Mouse (Mus musculus): ENCODE measurements around the gene Synj1. TPM values are rescaled to one million over a fixed set of nuclear protein-coding genes. Genes with fewer than 3 reads are reported as not detected.

Gene Synj1
- polyA plus RNA-seq, 1 experiment from 2014 or later = 15.5 TPM

- no peak for ATAC-seq (ENCODE audit: low FRiP score, low TSS enrichment)
- H3K4me2 ChIP-seq (replicated peaks; ENCODE audit: low read depth, low read length) = no peak overlapping the region
- H3K9me3 ChIP-seq (ENCODE audit: control insufficient read depth, low read length) = no peaks in the 10 kb centered on the region
- no peak overlapping the region for H3K9ac ChIP-seq (ENCODE audit: low read depth, low read length)
- no peaks in the 10 kb centered on the region for H3K4me1 ChIP-seq (ENCODE audit: control insufficient read depth, insufficient read depth, low read length)
- 88% methylated on average over 10 of the region's 10 CpGs for WGBS
- H3K36me3 ChIP-seq (ENCODE audit: control insufficient read depth, insufficient read depth, low read length) = peaks cover 22% of the 10 kb centered on the region
- no peaks in the 10 kb centered on the region for H3K27me3 ChIP-seq (ENCODE audit: control insufficient read depth, insufficient read depth, low read length)
- no peak overlapping the region for H3K27ac ChIP-seq (ENCODE audit: low read depth, low read length)
- H3K4me3 ChIP-seq (ENCODE audit: low read length) = no peak overlapping the region
These were observed 47.2 kb downstream of the Synj1 start for GRCm38 (mm10) chr16:90963866-90964265.

GRCm38 (mm10) chr16:90963231-90963630, 47.9 kb downstream of the Synj1 start:
- no peak overlapping the region for H3K27ac ChIP-seq (ENCODE audit: low read depth, low read length)
- no peak overlapping the region for H3K9ac ChIP-seq (ENCODE audit: low read depth, low read length)
- no peak overlapping the region for H3K4me2 ChIP-seq (replicated peaks; ENCODE audit: low read depth, low read length)
- no peak overlapping the region for H3K4me3 ChIP-seq (ENCODE audit: low read length)
- WGBS = 90% methylated on average over 4 of the region's 4 CpGs
- ATAC-seq (ENCODE audit: low FRiP score, low TSS enrichment) = no peak
- H3K9me3 ChIP-seq (ENCODE audit: control insufficient read depth, low read length) = no peaks in the 10 kb centered on the region
- no peaks in the 10 kb centered on the region for H3K27me3 ChIP-seq (ENCODE audit: control insufficient read depth, insufficient read depth, low read length)
- peaks cover 18% of the 10 kb centered on the region for H3K36me3 ChIP-seq (ENCODE audit: control insufficient read depth, insufficient read depth, low read length)
- H3K4me1 ChIP-seq (ENCODE audit: control insufficient read depth, insufficient read depth, low read length) = no peaks in the 10 kb centered on the region

DNA sequence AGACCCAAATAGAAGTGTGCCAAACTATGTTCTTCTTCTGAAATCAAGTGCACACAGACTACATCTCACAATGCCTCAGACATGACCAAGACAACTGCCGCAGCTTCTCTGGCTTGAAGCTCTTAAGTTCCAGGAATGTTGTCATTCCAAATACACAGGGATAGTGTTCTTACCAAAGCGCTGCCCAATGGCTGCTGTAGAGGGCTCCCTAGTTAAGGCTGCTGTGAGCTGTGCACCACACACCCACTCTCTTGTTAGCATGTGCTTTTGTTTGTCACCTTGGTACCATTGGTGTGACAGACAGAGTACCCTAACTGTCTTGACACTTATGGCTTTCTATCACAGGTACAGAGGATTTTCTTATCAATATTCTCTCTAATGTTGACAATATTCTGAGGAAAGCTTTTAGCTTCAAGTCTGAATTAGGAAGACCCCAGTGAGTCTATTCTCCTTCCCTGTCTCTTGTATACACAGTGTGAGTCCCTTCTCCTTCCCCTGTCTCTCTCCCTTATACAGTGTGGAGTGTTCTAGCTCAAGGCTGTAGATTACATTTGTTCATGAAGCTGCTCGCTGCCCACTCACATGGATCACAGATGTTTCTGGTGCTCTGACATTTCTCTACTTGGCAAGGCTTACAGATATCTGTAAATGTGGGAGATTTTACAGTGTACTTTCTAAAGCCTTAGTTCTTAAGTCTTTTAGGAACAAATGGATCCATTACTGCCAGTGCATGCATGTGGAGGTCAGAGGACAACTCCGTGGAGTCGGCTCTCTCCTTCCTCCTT, 52.6 kb downstream of the Synj1 start:
- H3K4me3 ChIP-seq (ENCODE audit: low read length) = no peak overlapping the region
- no peak overlapping the region for H3K27ac ChIP-seq (ENCODE audit: low read depth, low read length)
- no peak overlapping the region for H3K9ac ChIP-seq (ENCODE audit: low read depth, low read length)
- WGBS = 85% methylated on average over 5 of the region's 5 CpGs
- H3K4me1 ChIP-seq (ENCODE audit: control insufficient read depth, insufficient read depth, low read length) = no peaks in the 10 kb centered on the region
- H3K4me2 ChIP-seq (replicated peaks; ENCODE audit: low read depth, low read length) = no peak overlapping the region
- H3K36me3 ChIP-seq (ENCODE audit: control insufficient read depth, insufficient read depth, low read length) = peaks cover 12% of the 10 kb centered on the region
- no peaks in the 10 kb centered on the region for H3K9me3 ChIP-seq (ENCODE audit: control insufficient read depth, low read length)
- H3K27me3 ChIP-seq (ENCODE audit: control insufficient read depth, insufficient read depth, low read length) = no peaks in the 10 kb centered on the region
- ATAC-seq (ENCODE audit: low FRiP score, low TSS enrichment) = no peak

DNA sequence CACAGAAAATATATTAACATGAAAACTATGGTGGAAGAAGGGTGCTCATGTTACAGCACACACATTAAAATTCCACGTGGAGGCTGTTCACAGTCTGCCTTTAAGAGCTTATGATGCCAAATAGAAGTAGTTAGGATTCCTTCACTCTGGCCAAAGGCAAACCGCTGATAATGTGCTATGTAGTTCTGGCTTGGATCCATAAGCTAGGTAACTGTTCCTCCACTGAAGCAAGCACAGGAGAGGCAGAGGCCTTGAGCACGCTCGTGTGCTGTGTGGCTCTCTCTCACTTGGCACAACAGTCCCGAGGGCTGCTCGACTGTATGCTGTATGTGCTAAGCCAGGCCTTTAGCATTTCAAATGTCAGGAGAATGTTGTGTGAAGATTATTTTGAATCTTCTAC, 55.6 kb downstream of the Synj1 start:
- no peak for ATAC-seq (ENCODE audit: low FRiP score, low TSS enrichment)
- Histone ChIP-seq H3K27ac (ENCODE audit: low read depth, low read length) (no peak overlapping the region), H3K9me3 (ENCODE audit: control insufficient read depth, low read length) (no peaks in the 10 kb centered on the region), H3K4me3 (ENCODE audit: low read length) (no peak overlapping the region), H3K36me3 (ENCODE audit: control insufficient read depth, insufficient read depth, low read length) (peaks cover 11% of the 10 kb centered on the region; the same call in 1 of the 2 replicates), H3K4me2 (replicated peaks; ENCODE audit: low read depth, low read length) (no peak overlapping the region), H3K4me1 (ENCODE audit: control insufficient read depth, insufficient read depth, low read length) (no peaks in the 10 kb centered on the region), H3K9ac (ENCODE audit: low read depth, low read length) (no peak overlapping the region), H3K27me3 (ENCODE audit: control insufficient read depth, insufficient read depth, low read length) (no peaks in the 10 kb centered on the region)
- 80% methylated on average over 6 of the region's 6 CpGs for WGBS

DNA sequence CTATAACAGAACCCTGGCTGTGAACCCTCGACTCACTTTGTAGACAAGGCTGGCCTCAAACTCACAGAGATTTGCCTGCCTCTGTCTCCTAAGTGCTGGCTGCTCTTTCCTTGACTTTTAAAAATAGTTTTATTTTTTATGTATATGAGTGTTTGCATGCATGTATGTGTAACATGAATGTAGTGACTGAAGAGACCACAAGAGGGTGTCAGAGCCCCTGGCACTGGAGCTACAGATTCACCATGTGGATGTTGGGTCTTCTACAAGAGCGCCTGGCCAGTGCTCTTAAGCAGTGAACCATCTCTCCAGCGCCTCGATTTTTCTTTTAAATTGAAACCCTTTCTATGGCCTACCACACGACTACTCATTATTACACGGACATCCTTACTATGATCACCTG, 57.3 kb downstream of the Synj1 start:
- H3K27ac ChIP-seq (ENCODE audit: low read depth, low read length) = no peak overlapping the region
- no peaks in the 10 kb centered on the region for H3K9me3 ChIP-seq (ENCODE audit: control insufficient read depth, low read length)
- no peak overlapping the region for H3K4me2 ChIP-seq (replicated peaks; ENCODE audit: low read depth, low read length)
- WGBS = 94% methylated on average over 6 of the region's 6 CpGs
- H3K4me1 ChIP-seq (ENCODE audit: control insufficient read depth, insufficient read depth, low read length) = no peaks in the 10 kb centered on the region
- H3K9ac ChIP-seq (ENCODE audit: low read depth, low read length) = no peak overlapping the region
- H3K4me3 ChIP-seq (ENCODE audit: low read length) = no peak overlapping the region
- H3K27me3 ChIP-seq (ENCODE audit: control insufficient read depth, insufficient read depth, low read length) = no peaks in the 10 kb centered on the region
- no peak for ATAC-seq (ENCODE audit: low FRiP score, low TSS enrichment)
- H3K36me3 ChIP-seq (ENCODE audit: control insufficient read depth, insufficient read depth, low read length) = peaks cover 11% of the 10 kb centered on the region; the same call in 1 of the 2 replicates

GRCm38 (mm10) chr16:90953147-90953546, 58.0 kb downstream of the Synj1 start:
- Histone ChIP-seq H3K27me3 (ENCODE audit: control insufficient read depth, insufficient read depth, low read length) (no peaks in the 10 kb centered on the region), H3K4me1 (ENCODE audit: control insufficient read depth, insufficient read depth, low read length) (no peaks in the 10 kb centered on the region), H3K27ac (ENCODE audit: low read depth, low read length) (no peak overlapping the region), H3K36me3 (ENCODE audit: control insufficient read depth, insufficient read depth, low read length) (peaks cover 11% of the 10 kb centered on the region; the same call in 1 of the 2 replicates), H3K9me3 (ENCODE audit: control insufficient read depth, low read length) (no peaks in the 10 kb centered on the region), H3K4me2 (replicated peaks; ENCODE audit: low read depth, low read length) (no peak overlapping the region), H3K9ac (ENCODE audit: low read depth, low read length) (no peak overlapping the region), H3K4me3 (ENCODE audit: low read length) (no peak overlapping the region)
- ATAC-seq (ENCODE audit: low FRiP score, low TSS enrichment) = no peak
- 83% methylated on average over 9 of the region's 9 CpGs for WGBS

DNA sequence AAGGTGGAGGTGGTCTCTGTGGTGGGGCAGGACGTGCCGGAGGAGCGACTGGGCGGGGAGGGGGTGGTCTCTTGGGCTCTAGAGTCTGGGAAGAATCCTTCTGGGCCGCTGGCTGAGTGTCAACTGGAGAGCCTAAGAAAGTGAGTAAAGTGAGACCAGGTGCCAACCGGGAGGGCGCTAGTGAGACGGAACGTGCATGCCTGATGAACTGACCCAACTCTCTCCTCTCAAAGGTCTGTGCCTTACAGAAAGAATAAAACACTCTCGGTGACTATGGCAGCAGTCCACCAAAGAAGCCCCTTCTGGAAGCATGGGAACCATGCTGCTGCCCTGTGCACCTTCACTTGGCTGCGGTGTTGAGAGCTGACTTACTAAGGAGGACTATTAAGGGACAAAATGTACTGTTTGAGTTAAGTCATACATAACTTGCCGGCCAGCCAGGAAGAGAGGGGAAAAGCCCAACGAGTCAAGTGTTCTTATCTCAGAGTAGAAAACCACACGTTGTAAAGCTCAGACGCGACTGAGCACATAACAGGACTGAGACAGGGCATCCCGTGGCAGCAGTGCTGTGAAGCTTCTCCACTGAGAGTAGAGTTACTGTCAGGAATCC, 60.6 kb downstream of the Synj1 start:
- no peak overlapping the region for H3K4me3 ChIP-seq (ENCODE audit: low read length)
- ATAC-seq (ENCODE audit: low FRiP score, low TSS enrichment) = no peak
- H3K4me2 ChIP-seq (replicated peaks; ENCODE audit: low read depth, low read length) = no peak overlapping the region
- H3K36me3 ChIP-seq (ENCODE audit: control insufficient read depth, insufficient read depth, low read length) = peaks cover 12% of the 10 kb centered on the region; the same call in 1 of the 2 replicates
- no peaks in the 10 kb centered on the region for H3K27me3 ChIP-seq (ENCODE audit: control insufficient read depth, insufficient read depth, low read length)
- no peaks in the 10 kb centered on the region for H3K4me1 ChIP-seq (ENCODE audit: control insufficient read depth, insufficient read depth, low read length)
- 55% methylated on average over 17 of the region's 17 CpGs for WGBS
- no peak overlapping the region for H3K27ac ChIP-seq (ENCODE audit: low read depth, low read length)
- no peaks in the 10 kb centered on the region for H3K9me3 ChIP-seq (ENCODE audit: control insufficient read depth, low read length)
- no peak overlapping the region for H3K9ac ChIP-seq (ENCODE audit: low read depth, low read length)

DNA sequence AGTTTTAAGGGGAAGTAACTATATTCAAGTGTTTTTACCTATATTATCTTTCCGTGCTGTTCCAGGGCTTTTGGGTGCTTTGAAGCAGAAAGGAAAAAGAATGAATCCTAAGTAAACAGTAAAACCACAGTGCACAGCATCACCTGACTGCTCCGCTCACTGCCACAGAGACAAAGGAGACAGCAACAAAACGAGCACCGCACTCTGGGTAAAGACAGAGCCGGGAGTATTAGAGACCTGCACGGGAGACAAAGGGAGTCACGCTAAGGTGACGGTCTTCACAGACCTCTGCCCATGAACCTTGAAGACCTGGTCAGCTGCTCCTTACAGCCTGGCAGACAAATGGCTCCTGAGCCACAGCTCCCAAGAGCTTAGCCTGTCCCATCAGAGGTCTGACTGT, 64.1 kb downstream of the Synj1 start:
- Histone ChIP-seq H3K27ac (ENCODE audit: low read depth, low read length) (no peak overlapping the region), H3K4me2 (replicated peaks; ENCODE audit: low read depth, low read length) (no peak overlapping the region)
- 0 out of 2 replicates have a peak, but pooled peaks have one; percentile 57 for ATAC-seq (ENCODE audit: low FRiP score, low TSS enrichment)

DNA sequence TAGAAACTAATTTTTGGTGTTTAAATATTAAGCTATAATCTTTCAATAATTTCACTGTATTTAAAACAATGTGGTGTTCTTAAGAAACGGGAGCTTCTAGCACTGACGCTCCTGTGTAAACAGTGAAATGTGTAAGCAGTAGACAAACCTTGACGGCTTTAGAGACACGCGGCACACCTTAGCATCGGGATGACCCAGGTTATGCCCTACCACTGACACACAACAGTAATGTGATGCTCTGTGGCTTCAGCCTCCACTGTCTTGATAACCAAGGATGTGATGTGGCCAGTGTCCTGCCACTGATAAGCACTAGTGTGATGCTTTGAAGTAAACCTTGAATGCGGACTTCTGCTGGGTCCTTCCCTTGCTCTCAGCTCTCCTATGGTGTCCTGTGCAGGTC, 69.9 kb downstream of the Synj1 start:
- H3K9me3 ChIP-seq (ENCODE audit: control insufficient read depth, low read length) = no peaks in the 10 kb centered on the region
- no peak overlapping the region for H3K27ac ChIP-seq (ENCODE audit: low read depth, low read length)
- no peak overlapping the region for H3K9ac ChIP-seq (ENCODE audit: low read depth, low read length)
- no peaks in the 10 kb centered on the region for H3K4me1 ChIP-seq (ENCODE audit: control insufficient read depth, insufficient read depth, low read length)
- H3K36me3 ChIP-seq (ENCODE audit: control insufficient read depth, insufficient read depth, low read length) = peaks cover 17% of the 10 kb centered on the region; the same call in 1 of the 2 replicates
- H3K4me3 ChIP-seq (ENCODE audit: low read length) = no peak overlapping the region
- 95% methylated on average over 7 of the region's 7 CpGs for WGBS
- no peaks in the 10 kb centered on the region for H3K27me3 ChIP-seq (ENCODE audit: control insufficient read depth, insufficient read depth, low read length)
- no peak overlapping the region for H3K4me2 ChIP-seq (replicated peaks; ENCODE audit: low read depth, low read length)
- ATAC-seq (ENCODE audit: low FRiP score, low TSS enrichment) = no peak

More for the DNA sequence above, 64.1 kb downstream of the Synj1 start:
- Histone ChIP-seq H3K9me3 (ENCODE audit: control insufficient read depth, low read length) (no peaks in the 10 kb centered on the region), H3K36me3 (ENCODE audit: control insufficient read depth, insufficient read depth, low read length) (peaks cover 15% of the 10 kb centered on the region; the same call in 1 of the 2 replicates), H3K4me3 (ENCODE audit: low read length) (no peak overlapping the region), H3K27me3 (ENCODE audit: control insufficient read depth, insufficient read depth, low read length) (no peaks in the 10 kb centered on the region), H3K4me1 (ENCODE audit: control insufficient read depth, insufficient read depth, low read length) (no peaks in the 10 kb centered on the region), H3K9ac (ENCODE audit: low read depth, low read length) (no peak overlapping the region)
- 53% methylated on average over 8 of the region's 8 CpGs for WGBS

Measured in kidney, embryonic 14.5 days (tissue).